Mouse (Mus musculus): ENCODE results near the gene Slc6a21.
A peak's percentile ranks its signal among the peaks of the same experiment; 100 is the strongest.
"Not testable (repeated sequence)": the region's sequence is repeated elsewhere in the genome, so short reads cannot be mapped to it uniquely, and the experiment has no call there.

Gene Slc6a21

DNA sequence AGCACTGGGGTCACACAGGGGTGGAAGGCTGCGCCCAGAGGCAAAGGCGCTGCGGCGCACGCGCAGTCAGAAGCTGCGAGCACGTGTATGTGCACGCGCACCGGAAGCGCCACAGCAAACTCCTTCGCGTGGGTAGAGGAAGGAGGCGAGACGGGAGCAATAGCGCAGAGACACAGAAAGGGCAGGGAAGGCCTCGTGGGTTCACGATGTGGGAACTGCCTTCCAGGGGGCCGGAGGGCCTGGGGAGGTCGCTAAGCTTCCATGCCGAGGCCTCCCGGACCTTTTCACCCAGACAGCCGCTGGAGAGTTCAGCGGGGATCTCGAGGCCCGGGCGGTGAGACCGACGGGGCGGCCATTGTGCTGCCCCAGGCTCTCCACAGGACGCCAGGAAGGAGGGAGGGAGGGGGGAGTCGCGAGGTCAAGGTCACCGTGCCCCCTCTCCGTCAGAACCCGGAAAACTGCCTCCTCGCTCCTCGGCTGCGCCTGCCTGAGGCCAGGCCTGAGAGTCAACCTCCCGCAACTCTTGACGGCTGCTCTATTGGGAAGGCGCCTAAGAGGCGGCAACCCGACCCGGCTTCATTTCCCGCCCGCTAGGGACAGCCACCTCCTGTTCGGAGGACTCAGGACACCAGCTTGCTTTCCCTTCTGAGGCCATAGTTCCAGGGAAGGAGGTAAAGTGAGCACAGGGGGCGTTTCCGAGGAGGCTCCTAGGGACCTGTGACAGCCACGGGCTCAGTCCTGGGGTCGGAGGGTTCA is 36.5 kb upstream of the Slc6a21 start, which contains the start of gene Slc6a16:
Gene Slc6a16, plus strand, starts transcription at position 453 of the 756 bp plus-strand sequence.
- Histone ChIP-seq H3K36me3 (ENCODE audit: insufficient read depth, low read length) (no peaks in the 10 kb centered on the region), H3K9me3 (ENCODE audit: low read length) (no peaks in the 10 kb centered on the region), H3K4me3 (replicated peaks; ENCODE audit: low read length) (peak within 1 kb of the TSS; percentile 71), H3K4me1 (replicated peaks; ENCODE audit: low read depth, low read length) (peaks cover 59% of the 10 kb centered on the region), H3K27me3 (ENCODE audit: insufficient read depth, low read length) (peaks cover 7% of the 10 kb centered on the region)
- TF ChIP-seq CTCF (conservative IDR thresholded peaks at IDR 0.05; ENCODE audit: low read length) = no peak
- 0 out of 2 replicates have a peak, but pooled peaks have one; percentile 6 for TF ChIP-seq POU5F1 (IDR thresholded peaks at IDR 0.05; ENCODE audit: borderline replicate concordance, low read length)

DNA sequence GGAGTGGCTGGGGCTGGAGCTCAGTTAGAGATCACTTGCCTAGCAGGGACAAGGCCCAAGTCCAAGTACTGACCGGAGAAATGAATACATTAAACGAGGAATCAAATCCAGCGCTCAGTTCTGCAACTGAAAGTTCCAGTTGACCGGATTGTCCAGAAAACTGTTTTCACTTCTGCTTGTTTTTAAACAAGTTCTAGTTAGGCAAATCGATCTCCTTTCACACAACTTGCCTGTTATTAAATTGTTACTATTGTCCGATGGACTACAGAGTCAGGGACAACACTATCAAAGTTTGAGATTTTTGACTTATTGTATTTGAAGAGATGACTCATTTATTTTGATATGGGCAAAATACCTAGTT is 35.9 kb upstream of the Slc6a21 start:
- no peaks in the 10 kb centered on the region for H3K36me3 ChIP-seq (ENCODE audit: insufficient read depth, low read length)
- peaks cover 54% of the 10 kb centered on the region for H3K4me1 ChIP-seq (replicated peaks; ENCODE audit: low read depth, low read length)
- H3K27me3 ChIP-seq (ENCODE audit: insufficient read depth, low read length) = peaks cover 7% of the 10 kb centered on the region
- TF ChIP-seq POU5F1 (IDR thresholded peaks at IDR 0.05; ENCODE audit: borderline replicate concordance, low read length) = no peak
- no peak for TF ChIP-seq NANOG (IDR thresholded peaks at IDR 0.05; ENCODE audit: borderline replicate concordance, low read length)
- no peak for TF ChIP-seq CTCF (conservative IDR thresholded peaks at IDR 0.05; ENCODE audit: low read length)
- H3K9me3 ChIP-seq (ENCODE audit: low read length) = no peaks in the 10 kb centered on the region
- peak overlapping the region; percentile 71 for H3K4me3 ChIP-seq (replicated peaks; ENCODE audit: low read length)

GRCm38 (mm10) chr7:45247666-45248065 is 29.6 kb upstream of the Slc6a21 start:
- Histone ChIP-seq H3K9me3 (ENCODE audit: low read length) (no peaks in the 10 kb centered on the region), H3K27me3 (ENCODE audit: insufficient read depth, low read length) (no peaks in the 10 kb centered on the region), H3K4me3 (replicated peaks; ENCODE audit: low read length) (no peak overlapping the region), H3K36me3 (ENCODE audit: insufficient read depth, low read length) (no peaks in the 10 kb centered on the region), H3K4me1 (replicated peaks; ENCODE audit: low read depth, low read length) (peaks cover 4% of the 10 kb centered on the region)
- TF ChIP-seq POU5F1 (IDR thresholded peaks at IDR 0.05; ENCODE audit: borderline replicate concordance, low read length) = no peak
- TF ChIP-seq NANOG (IDR thresholded peaks at IDR 0.05; ENCODE audit: borderline replicate concordance, low read length) = no peak
- no peak for TF ChIP-seq CTCF (conservative IDR thresholded peaks at IDR 0.05; ENCODE audit: low read length)

DNA sequence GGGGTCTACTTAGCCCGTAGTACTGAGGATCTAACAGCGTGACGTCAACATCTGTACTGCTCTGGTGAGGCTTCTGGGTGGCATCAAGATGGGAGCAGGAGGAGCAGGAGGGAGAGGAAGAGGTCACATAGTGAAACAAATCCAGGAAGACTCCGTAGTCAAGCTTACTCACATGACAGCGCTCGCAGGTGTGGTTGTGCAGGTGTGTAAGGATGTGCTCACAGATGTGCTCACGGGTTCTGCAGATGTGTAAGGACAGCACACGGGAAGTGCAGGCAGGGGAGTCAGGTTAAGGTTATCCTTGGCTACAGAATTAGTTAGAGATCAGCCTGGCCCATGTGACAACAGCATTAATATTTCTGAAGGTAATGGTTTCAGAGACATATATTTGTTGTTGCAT is 23.5 kb upstream of the Slc6a21 start:
- H3K27me3 ChIP-seq (ENCODE audit: insufficient read depth, low read length) = no peaks in the 10 kb centered on the region
- H3K4me1 ChIP-seq (replicated peaks; ENCODE audit: low read depth, low read length) = 0 out of 2 replicates have a peak, but pooled peaks cover 3% of the 10 kb centered on the region
- H3K9me3 ChIP-seq (ENCODE audit: low read length) = no peaks in the 10 kb centered on the region
- no peak for TF ChIP-seq CTCF (conservative IDR thresholded peaks at IDR 0.05; ENCODE audit: low read length)
- TF ChIP-seq NANOG (IDR thresholded peaks at IDR 0.05; ENCODE audit: borderline replicate concordance, low read length) = no peak
- no peak for TF ChIP-seq POU5F1 (IDR thresholded peaks at IDR 0.05; ENCODE audit: borderline replicate concordance, low read length)
- no peaks in the 10 kb centered on the region for H3K36me3 ChIP-seq (ENCODE audit: insufficient read depth, low read length)
- H3K4me3 ChIP-seq (replicated peaks; ENCODE audit: low read length) = no peak overlapping the region

DNA sequence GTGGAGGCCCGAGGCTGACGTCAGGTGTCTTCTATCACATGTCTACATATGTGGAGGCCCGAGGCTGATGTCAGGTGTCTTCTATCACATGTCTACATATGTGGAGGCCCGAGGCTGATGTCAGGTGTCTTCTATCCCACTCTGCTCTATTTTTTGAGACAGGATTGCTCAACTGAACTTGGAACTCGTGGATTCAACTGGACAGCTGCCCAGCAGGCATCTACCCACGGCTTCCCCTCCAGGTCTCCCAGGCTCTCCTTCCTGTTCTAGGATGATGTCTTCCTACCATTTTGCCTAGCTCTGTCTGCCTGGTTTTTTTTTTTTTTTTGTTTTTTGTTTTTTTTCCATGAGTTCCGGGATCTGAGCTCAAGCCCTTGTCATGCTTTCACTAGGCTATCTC is 21.5 kb upstream of the Slc6a21 start:
- not testable (repeated sequence) for H3K36me3 ChIP-seq (ENCODE audit: insufficient read depth, low read length); H3K27me3 ChIP-seq (ENCODE audit: insufficient read depth, low read length); H3K4me3 ChIP-seq (replicated peaks; ENCODE audit: low read length)

DNA sequence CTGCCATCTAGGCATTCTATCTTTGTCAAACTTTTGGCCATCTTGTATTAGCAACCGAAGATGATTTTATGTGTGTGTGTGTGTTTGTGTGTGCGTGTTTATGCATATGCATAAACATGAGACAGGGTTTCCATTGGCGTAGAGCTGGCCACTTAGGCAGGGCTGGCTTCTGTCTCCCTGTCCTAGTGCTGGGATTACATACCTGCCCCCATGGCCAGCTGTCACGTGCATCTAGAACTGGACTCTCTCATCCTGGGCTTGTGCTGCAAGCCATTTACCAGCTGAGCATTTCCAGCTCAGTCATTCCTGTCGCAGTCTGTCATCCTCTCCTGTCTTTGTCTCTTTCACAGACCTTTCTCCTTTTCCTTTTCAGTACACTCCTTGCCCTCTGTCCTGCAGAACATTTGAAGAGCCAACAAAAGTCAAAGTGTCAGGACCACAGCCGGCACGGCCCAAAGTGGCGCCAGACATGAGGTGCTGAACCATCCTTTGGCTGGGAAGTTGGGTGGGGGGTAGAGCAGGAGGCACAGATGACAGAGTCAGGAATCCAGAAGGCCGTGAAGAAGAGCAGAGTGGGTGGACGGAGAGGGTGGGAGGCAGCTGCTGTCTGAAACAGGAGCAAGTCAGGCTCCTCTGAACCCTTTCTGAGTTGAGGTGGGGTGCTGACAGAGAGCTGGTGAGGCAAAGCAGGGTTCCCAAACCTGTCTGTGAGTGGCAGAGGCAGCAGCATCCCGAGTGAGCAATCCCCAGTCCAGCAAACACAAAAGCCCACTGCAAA is 20.1 kb upstream of the Slc6a21 start:
- Histone ChIP-seq H3K4me3 (replicated peaks; ENCODE audit: low read length) (no peak overlapping the region), H3K4me1 (replicated peaks; ENCODE audit: low read depth, low read length) (0 out of 2 replicates have a peak, but pooled peaks cover 9% of the 10 kb centered on the region), H3K27me3 (ENCODE audit: insufficient read depth, low read length) (no peaks in the 10 kb centered on the region), H3K9me3 (ENCODE audit: low read length) (no peaks in the 10 kb centered on the region), H3K36me3 (ENCODE audit: insufficient read depth, low read length) (no peaks in the 10 kb centered on the region)
- no peak for TF ChIP-seq POU5F1 (IDR thresholded peaks at IDR 0.05; ENCODE audit: borderline replicate concordance, low read length)
- no peak for TF ChIP-seq NANOG (IDR thresholded peaks at IDR 0.05; ENCODE audit: borderline replicate concordance, low read length)
- no peak for TF ChIP-seq CTCF (conservative IDR thresholded peaks at IDR 0.05; ENCODE audit: low read length)

More for the DNA sequence above, 21.5 kb upstream of the Slc6a21 start:
- H3K4me1 ChIP-seq (replicated peaks; ENCODE audit: low read depth, low read length); H3K9me3 ChIP-seq (ENCODE audit: low read length): not testable (repeated sequence)

GRCm38 (mm10) chr7:45259281-45259680 is 18.0 kb upstream of the Slc6a21 start:
- Histone ChIP-seq H3K36me3 (ENCODE audit: insufficient read depth, low read length) (no peaks in the 10 kb centered on the region), H3K4me1 (replicated peaks; ENCODE audit: low read depth, low read length) (0 out of 2 replicates have a peak, but pooled peaks cover 13% of the 10 kb centered on the region), H3K9me3 (ENCODE audit: low read length) (no peaks in the 10 kb centered on the region), H3K27me3 (ENCODE audit: insufficient read depth, low read length) (no peaks in the 10 kb centered on the region), H3K4me3 (replicated peaks; ENCODE audit: low read length) (no peak overlapping the region)
- TF ChIP-seq CTCF (conservative IDR thresholded peaks at IDR 0.05; ENCODE audit: low read length) = no peak
- TF ChIP-seq NANOG (IDR thresholded peaks at IDR 0.05; ENCODE audit: borderline replicate concordance, low read length) = no peak
- TF ChIP-seq POU5F1 (IDR thresholded peaks at IDR 0.05; ENCODE audit: borderline replicate concordance, low read length) = no peak

DNA sequence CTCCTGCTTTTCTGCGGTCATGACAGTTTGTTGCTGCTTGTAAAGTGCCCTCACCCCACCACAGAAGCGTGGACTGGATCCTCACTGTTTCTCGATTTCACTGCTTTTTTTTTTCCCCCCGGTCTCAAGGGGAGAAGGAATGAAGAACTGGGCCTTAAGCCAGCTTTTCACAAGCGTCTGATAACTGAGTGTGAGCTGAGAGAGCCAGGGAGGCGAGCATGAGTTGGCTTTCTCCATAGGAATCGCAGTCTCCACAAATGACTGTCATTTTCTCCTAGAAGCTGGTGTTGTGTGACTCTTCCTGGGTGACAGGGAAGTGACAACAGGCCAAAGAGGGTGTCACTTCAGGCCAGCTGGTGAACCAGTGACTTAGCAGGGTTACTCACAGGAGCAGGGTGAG is 15.0 kb upstream of the Slc6a21 start:
- Histone ChIP-seq H3K4me3 (replicated peaks; ENCODE audit: low read length) (no peak overlapping the region), H3K36me3 (ENCODE audit: insufficient read depth, low read length) (no peaks in the 10 kb centered on the region), H3K27me3 (ENCODE audit: insufficient read depth, low read length) (no peaks in the 10 kb centered on the region), H3K4me1 (replicated peaks; ENCODE audit: low read depth, low read length) (peaks cover 32% of the 10 kb centered on the region), H3K9me3 (ENCODE audit: low read length) (no peaks in the 10 kb centered on the region)
- TF ChIP-seq CTCF (conservative IDR thresholded peaks at IDR 0.05; ENCODE audit: low read length) = no peak
- no peak for TF ChIP-seq POU5F1 (IDR thresholded peaks at IDR 0.05; ENCODE audit: borderline replicate concordance, low read length)
- TF ChIP-seq NANOG (IDR thresholded peaks at IDR 0.05; ENCODE audit: borderline replicate concordance, low read length) = no peak
